Mouse (Mus musculus): ENCODE data around the gene Frmd5.

Gene Frmd5

GRCm38 (mm10) chr2:121761281-121761795 lies 45.5 kb downstream of the Frmd5 start:
- no peak for DNase-seq

DNA sequence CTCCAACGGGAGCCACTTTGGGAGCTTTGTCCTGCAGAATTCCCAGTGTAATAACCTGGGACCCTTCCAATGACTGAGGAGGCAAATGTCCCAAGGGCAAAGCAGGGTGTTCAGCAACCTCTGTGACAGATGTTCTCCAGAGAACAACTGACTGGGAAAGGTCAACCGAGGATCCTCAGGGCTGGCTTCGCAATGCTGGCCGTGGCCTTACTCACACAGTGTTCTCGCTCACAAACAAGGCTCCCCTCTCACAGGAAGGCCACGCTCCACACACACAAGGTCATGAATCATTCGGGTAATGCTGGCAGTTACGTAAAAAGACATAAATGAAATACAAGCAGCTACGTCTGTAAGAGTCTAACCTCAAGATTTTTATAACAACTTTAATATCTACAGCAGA lies 46.2 kb downstream of the Frmd5 start:
- DNase-seq = no peak

DNA sequence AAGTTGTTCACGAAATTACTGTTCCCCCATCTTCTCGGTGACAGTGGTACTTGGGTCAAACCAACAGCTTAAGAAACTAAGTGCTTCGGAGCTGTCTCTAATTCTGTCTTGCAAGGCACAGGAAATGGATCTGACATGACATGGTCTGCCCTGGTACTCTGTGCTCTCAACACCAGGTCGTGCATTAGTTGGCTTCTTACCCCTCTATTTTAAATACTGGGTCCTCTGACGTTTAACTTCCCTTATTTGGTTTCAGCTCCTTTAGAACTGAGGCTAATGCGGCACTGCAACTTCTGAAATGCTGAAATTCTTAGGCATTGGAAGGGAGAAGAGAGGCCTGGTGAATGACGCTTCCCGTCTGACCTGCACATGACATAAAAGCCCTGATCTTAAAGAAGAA lies 48.6 kb downstream of the Frmd5 start:
- no peak for DNase-seq

GRCm38 (mm10) chr2:121756336-121756735 lies 50.6 kb downstream of the Frmd5 start:
- DNase-seq = no peak

DNA sequence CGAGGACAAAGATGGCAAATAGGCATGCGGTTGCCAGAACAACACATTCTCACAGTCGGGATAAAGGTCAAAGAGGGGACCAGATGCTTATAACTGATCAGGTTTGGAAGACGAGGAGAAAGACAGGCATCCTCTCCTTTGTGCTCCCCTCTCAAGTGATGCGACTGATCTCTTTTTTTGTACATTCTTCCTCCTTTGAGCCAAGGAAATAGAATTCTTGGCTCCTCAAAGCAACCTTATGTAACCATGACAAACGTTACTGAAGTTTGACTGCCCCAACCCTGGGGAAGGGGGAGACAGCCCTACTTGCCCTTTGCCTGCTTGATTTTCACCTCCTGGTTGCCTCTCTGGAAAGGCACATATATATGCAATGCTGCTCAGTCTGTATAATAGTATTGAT lies 51.8 kb downstream of the Frmd5 start:
- no peak for DNase-seq

DNA sequence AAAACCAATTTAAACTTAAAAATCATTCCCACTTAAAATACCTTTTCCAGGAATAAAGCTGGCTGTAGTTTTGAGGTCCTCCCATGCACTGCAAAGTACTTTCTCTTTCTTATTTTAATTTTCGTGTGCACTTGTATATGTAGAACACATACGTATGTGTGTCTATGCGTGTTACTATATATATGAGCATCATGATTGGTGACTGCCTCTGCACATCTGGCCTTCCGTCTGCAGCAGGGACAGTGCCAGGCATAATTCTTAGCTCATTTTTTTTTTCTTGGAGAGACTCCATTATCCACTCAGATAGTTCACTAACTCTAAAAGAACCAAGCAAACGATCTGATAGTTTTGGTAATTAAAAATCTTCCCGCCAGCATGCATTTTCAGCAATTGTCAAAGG lies 56.8 kb downstream of the Frmd5 start:
- no peak for DNase-seq

DNA sequence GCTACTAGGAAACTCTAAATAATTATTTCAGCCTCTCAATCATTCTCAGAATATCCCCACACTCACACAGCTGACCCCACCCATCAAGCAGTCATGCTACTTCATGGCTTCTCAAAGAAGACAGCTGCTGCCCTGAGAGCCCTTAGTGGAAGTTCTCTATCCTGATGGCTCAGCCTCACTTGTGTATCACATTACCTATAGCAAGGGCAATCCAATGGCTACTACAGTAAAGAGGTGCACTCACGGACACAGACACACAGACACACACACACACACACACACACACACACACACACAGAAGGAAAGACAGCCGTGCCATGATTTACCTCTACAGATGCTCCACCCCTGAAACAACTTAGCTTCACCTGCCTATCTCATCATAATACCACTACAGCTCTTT lies 65.7 kb downstream of the Frmd5 start:
- DNase-seq = no peak

DNA sequence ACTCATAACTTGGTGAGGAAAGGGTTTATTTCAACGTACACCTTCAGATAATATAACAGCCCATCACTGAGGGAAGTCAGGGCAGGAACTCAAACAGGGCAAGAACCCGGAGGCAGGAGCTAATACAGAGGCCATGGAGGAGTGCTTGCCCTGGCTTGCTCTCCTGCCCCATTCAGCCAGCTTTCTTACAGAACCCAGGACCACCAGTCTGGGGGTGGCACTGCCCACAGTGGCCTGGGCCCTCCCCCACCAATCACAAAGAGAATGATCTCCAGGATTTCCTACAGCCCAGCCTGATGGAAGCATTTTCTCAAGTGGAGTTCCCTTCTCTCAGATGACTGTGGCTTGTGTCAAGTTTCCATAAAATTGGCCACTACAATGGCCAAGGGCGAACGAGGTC lies 67.5 kb downstream of the Frmd5 start:
- no peak for DNase-seq

DNA sequence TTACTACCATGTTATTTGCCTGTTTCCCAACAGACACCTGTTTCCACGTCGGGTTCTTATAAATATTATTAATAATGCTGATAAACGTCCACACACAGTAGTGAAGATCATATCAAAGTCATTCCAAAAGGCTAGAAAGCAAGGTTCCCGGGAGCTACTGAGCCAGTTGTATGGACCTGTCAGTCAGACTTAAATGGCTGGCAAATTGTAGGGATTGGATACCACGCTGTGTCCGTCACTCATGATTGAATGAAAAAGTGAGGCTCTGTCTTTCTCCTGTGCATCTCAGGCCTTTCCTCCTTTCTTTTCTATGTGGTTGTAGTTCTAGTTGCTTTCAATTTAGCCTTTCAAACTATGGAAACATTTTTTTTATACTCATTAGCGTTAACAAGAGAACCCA lies 73.5 kb downstream of the Frmd5 start:
- no peak for DNase-seq

GRCm38 (mm10) chr2:121730486-121730885 lies 76.4 kb downstream of the Frmd5 start:
- no peak for DNase-seq

DNA sequence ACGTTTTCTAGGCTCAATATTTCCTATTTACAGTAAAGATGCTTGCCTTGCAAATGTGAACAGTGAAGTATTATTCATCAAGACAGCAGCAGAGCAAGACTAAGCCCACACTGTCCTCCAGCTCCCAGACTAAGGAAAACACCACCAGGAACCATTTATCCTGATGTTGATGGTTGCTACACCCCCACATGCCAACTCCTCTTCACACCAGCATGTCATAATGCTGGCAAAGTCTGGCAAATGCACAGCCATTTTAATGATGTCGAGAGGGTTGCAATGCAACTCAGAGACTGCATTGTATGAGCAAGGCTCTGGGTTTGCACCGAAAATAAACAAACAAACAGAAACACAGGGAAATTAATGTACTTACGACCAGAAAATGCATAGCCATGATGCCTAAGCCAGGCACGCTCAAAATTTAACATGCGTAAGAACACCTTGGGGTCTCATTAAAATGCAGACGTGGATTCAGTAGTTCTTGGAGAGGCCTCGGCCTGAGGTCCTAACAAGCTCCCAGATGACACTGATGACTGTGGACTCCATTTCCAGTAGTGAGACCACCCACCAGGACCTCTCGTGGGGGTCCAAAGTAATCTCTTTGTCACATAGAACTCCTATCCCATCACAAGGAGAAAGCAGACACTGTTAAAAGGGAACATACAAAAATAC lies 77.8 kb downstream of the Frmd5 start:
- no peak for DNase-seq

GRCm38 (mm10) chr2:121724866-121725265 lies 82.0 kb downstream of the Frmd5 start:
- no peak for DNase-seq

- no peak for DNase-seq
Observed at GRCm38 (mm10) chr2:121723796-121724195, 83.1 kb downstream of the Frmd5 start.

GRCm38 (mm10) chr2:121719000-121719399 lies 87.9 kb downstream of the Frmd5 start:
- DNase-seq = no peak

GRCm38 (mm10) chr2:121717133-121717532 lies 89.8 kb downstream of the Frmd5 start:
- no peak for DNase-seq

DNA sequence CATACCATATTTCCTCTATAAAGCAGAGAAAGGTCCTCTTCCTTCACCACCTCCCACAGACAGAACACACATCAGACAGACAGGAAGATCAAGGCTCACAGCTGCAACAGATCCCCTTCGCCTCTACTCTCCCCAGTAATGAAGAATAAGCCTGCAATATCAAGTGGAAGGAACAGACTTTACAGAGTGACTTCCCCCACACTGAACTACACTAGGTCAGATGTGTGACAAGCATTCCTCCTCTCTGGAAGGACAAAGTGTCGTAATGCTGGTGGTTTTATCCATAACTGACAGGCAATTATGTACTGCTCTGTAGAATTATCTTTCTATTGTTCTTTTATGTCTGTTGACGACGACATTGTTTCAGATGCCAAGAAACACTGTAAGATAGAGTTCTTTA lies 93.3 kb downstream of the Frmd5 start:
- DNase-seq = no peak

DNA sequence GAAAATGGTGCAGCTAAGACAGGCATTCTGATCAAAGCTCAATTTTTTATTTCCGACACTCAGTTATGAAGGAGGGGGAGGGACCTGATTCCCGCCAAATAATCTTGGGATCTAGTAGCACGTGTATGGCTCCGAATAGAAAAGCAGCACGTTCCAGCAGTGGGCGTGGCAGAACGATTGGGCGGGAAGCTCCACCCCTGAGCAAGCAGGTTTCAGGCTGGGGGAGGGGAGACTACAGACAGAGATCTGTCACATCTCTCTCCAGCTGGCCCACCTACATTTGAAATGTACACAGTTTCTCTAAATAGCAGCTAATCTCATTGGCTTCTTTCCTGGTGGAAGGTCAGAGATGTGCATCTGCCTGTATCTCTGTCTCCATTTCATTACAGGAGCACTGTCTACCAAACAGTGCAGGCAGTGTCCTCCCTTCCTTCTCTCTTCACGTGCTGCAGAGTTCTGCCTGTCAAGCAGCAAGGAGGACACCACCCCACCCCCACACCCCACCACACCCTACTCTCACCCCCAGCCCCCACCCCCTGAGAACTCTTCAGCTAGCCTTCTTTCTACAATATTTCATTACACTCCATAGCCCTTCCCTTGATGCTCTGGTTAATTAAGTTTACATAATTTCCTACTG lies 95.0 kb downstream of the Frmd5 start:
- no peak for DNase-seq

DNA sequence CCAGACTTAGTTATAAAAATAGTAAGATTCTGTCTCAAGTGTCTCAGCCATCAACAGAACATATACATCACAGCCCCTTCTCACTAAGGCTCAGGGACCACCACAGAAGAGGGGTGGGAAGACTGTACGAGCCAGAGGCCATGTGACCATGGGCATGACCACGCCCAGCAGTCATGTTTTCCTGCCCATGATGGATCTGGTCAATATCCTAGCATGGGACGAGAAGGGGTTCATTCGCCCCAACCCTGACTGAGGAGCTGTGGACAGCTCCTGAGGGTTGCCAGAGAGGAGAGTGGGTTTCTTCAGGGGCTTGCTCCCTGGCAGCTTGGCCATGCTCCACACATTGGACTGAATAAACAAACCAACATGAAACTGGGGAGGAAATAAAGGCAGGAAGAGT lies 97.8 kb downstream of the Frmd5 start:
- no peak for DNase-seq

DNA sequence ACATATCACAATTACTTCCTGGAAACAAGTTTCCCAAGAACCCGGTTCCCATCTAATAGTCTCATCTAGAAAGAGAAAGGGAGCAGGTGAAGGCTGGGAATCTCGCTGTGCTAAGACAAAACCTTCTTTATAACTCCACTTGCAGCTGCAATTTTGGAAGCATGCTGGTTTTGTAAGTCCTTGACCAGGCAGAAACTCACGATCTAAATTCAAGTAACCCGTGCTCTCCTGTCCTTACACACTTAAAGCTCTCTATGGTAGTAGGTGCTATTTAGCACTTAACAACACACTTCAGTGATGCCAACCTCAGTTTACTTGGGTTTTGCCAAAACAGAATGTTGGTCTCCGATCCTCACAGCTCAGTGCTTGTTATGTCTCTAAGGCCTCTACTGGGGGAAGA lies 99.4 kb downstream of the Frmd5 start:
- DNase-seq = no peak

GRCm38 (mm10) chr2:121705756-121706155 lies 101.1 kb downstream of the Frmd5 start:
- no peak for DNase-seq

DNA sequence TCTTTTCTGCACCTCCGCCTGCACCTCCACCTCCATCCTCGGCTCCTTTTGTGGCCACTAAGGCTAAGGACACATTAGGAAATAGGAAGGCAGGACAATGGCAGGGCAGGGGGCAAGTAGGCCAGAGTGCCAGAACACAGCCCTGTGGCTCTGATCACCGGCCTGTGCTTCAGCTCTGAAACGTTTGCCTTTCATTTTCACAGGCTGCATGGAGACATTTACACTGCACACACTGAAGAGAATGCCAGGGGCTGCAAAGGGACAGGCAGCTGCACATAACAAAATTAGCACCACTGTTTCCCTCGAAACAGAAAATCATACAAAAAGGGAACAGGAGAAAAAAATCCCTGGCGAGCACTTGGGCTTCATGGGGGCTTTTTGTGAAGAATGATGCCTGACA lies 107.6 kb downstream of the Frmd5 start:
- DNase-seq = no peak

DNA sequence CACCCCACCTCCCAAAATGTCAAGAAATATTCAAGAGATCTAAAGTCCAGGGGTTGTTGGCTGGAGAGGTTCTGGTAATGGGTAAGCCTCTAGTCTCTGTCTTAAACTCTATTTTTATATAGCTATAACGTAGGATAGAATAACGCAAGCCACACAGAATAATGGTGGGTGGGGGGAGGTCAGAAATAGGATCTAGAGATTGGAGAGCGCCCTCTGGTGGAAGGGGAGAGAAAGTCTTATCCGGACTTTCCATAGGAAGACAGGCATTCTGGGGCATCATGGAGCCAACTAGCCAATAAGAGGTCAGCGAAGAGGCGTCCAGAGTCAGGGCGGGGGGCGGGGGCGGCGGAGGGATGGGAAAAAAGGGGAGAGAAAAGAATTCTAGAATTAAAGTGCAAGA lies 111.5 kb downstream of the Frmd5 start:
- DNase-seq = peak; percentile 33

DNA sequence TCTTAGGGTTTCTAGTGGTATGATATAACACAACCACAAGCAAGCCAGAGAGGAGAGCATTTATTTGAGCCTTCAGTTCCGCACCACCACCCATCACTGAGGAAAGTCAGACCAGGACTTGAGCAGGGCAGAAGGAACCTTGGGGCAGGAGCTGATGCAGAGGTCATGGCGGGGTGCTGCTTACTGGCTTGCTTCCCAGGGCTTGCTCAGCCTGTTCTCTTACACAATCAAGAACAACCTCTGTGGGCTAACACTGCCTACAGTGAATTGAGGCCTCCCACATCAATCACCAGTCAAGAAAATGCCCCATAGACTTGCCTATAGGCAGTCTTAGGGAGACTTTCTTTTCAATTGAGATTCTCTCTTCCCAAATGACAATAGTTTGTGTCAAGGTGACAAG lies 118.8 kb downstream of the Frmd5 start:
- peak; percentile 43 for DNase-seq

- no peak for DNase-seq
Observed at GRCm38 (mm10) chr2:121683606-121684005, 123.3 kb downstream of the Frmd5 start.

DNA sequence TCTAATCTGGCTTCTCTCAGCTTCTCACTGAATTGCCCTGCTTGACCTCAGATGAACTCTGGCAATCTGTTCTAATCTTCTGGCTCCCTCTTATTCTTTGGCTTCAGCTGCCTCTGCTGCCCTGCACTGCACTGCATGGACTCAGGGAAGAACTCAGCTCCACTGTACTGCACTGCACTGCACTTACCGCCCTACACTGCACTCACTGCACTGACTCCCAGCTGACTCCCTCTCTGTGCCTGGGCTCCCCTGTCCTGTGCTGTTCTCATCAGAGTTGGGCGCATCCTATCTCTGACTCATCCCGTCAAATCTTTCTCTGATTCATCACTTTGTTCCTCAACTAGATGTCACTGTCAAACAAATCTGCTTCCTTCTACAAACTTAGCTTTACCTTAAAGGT lies 124.5 kb downstream of the Frmd5 start:
- no peak for DNase-seq
